ENCODE assay signal across 10 mouse cellular contexts in genomic region chr16:42275518-42276215, GRCm38 (mm10).
DNase-seq lines count a peak whose midpoint lies in the region; ATAC-seq and TF ChIP-seq lines count a peak whose summit lies in the region.
"Had no signal": no experiment of that assay in that cellular context is flagged by ENCODE, and none has a peak within 500 bp of the region (broad histone marks: within the 10 kb centered on the region; RNA-seq: fewer than 3 reads in every experiment).

No protein-coding gene starts in this region.

- no peaks in the 10 kb centered on the region for H3K36me3 ChIP-seq in embryonic facial prominence, embryonic 11.5 days (replicated peaks; ENCODE audit: control insufficient read depth, insufficient read depth, low read depth, low read length)
- H3K36me3 ChIP-seq in hindbrain, embryonic 12.5 days, result peaks cover 1% of the 10 kb centered on the region; the same call in 1 of the 2 replicates
- H3K36me3 ChIP-seq in midbrain, embryonic 15.5 days (replicated peaks), result no peaks in the 10 kb centered on the region
- H3K36me3 ChIP-seq in liver, embryonic 11.5 days (ENCODE audit: control insufficient read depth, insufficient read depth, low read length), result no peaks in the 10 kb centered on the region
- H3K36me3 ChIP-seq: heart, embryonic 15.5 days had no signal

- H3K9me3 ChIP-seq in embryonic facial prominence, embryonic 11.5 days (replicated peaks; ENCODE audit: control insufficient read depth, low read length), result no peaks in the 10 kb centered on the region
- H3K9me3 ChIP-seq in hindbrain, embryonic 12.5 days (replicated peaks), result no peaks in the 10 kb centered on the region
- H3K9me3 ChIP-seq in midbrain, embryonic 15.5 days, result no peaks in the 10 kb centered on the region
- H3K9me3 ChIP-seq in liver, embryonic 11.5 days (ENCODE audit: control insufficient read depth, low read length), result no peaks in the 10 kb centered on the region
- H3K9me3 ChIP-seq: heart, embryonic 15.5 days had no signal

- no peak overlapping the region for H3K9ac ChIP-seq in embryonic facial prominence, embryonic 11.5 days (replicated peaks; ENCODE audit: low read length)
- no peak overlapping the region for H3K9ac ChIP-seq in hindbrain, embryonic 12.5 days
- H3K9ac ChIP-seq in midbrain, embryonic 15.5 days, result no peak overlapping the region; the same call in 1 of the 2 replicates
- H3K9ac ChIP-seq in liver, embryonic 11.5 days (ENCODE audit: low read depth, low read length), result no peak overlapping the region
- H3K9ac ChIP-seq: heart, embryonic 15.5 days; liver, embryonic 14.5 days had no signal

- 71% methylated on average over 14 of the region's 14 CpGs for WGBS in embryonic facial prominence, embryonic 11.5 days
- 38% methylated on average over 14 of the region's 14 CpGs for WGBS in hindbrain, embryonic 12.5 days
- 18% methylated on average over 14 of the region's 14 CpGs for WGBS in midbrain, embryonic 15.5 days
- WGBS in liver, embryonic 11.5 days, result 55% methylated on average over 14 of the region's 14 CpGs

- no peak overlapping the region for H3K4me2 ChIP-seq in embryonic facial prominence, embryonic 11.5 days (ENCODE audit: low read depth, low read length)
- peak overlapping the region; percentile 34 for H3K4me2 ChIP-seq in hindbrain, embryonic 12.5 days (replicated peaks)
- peak overlapping the region; percentile 42 for H3K4me2 ChIP-seq in midbrain, embryonic 15.5 days
- no peak overlapping the region for H3K4me2 ChIP-seq in liver, embryonic 11.5 days
- H3K4me2 ChIP-seq: heart, embryonic 15.5 days had no signal

- no peaks in the 10 kb centered on the region for H3K4me1 ChIP-seq in embryonic facial prominence, embryonic 11.5 days (ENCODE audit: control insufficient read depth, insufficient read depth, low read length)
- H3K4me1 ChIP-seq in hindbrain, embryonic 12.5 days, result peaks cover 11% of the 10 kb centered on the region
- H3K4me1 ChIP-seq in midbrain, embryonic 15.5 days, result peaks cover 26% of the 10 kb centered on the region
- no peaks in the 10 kb centered on the region for H3K4me1 ChIP-seq in liver, embryonic 11.5 days (replicated peaks; ENCODE audit: control insufficient read depth, insufficient read depth, low read length)
- H3K4me1 ChIP-seq: heart, embryonic 15.5 days had no signal

- peak; percentile 73 for ATAC-seq in embryonic facial prominence, embryonic 11.5 days (replicated peaks; ENCODE audit: insufficient number of reproducible peaks, low FRiP score, low TSS enrichment, low read depth)
- ATAC-seq in hindbrain, embryonic 12.5 days (ENCODE audit: low FRiP score), result peak; percentile 84
- peak; percentile 84 for ATAC-seq in midbrain, embryonic 15.5 days (replicated peaks)
- ATAC-seq in liver, embryonic 11.5 days (replicated peaks; ENCODE audit: low FRiP score), result no peak

- TF ChIP-seq CTCF in layer of hippocampus, adult 2 months (conservative IDR thresholded peaks at IDR 0.05), result no peak

- H3K27me3 ChIP-seq in embryonic facial prominence, embryonic 11.5 days (ENCODE audit: control insufficient read depth, insufficient read depth, low read length), result no peaks in the 10 kb centered on the region
- H3K27me3 ChIP-seq in hindbrain, embryonic 12.5 days, result no peaks in the 10 kb centered on the region
- no peaks in the 10 kb centered on the region for H3K27me3 ChIP-seq in midbrain, embryonic 15.5 days (replicated peaks)
- H3K27me3 ChIP-seq in liver, embryonic 11.5 days (replicated peaks; ENCODE audit: control insufficient read depth, insufficient read depth, low read length), result no peaks in the 10 kb centered on the region
- H3K27me3 ChIP-seq: heart, embryonic 15.5 days had no signal

- H3K4me3 ChIP-seq in layer of hippocampus, adult 2 months, result peak overlapping the region; percentile 41
- H3K4me3 ChIP-seq in embryonic facial prominence, embryonic 11.5 days (ENCODE audit: low read depth, low read length), result no peak overlapping the region
- H3K4me3 ChIP-seq in hindbrain, embryonic 12.5 days, result no peak overlapping the region
- 0 out of 2 replicates have a peak overlapping the region, but pooled peaks have one; percentile 10 for H3K4me3 ChIP-seq in midbrain, embryonic 15.5 days
- H3K4me3 ChIP-seq in liver, embryonic 11.5 days (ENCODE audit: low read depth, low read length), result no peak overlapping the region
- H3K4me3 ChIP-seq: heart, embryonic 15.5 days had no signal

- H3K27ac ChIP-seq in layer of hippocampus, adult 2 months, result peak overlapping the region; percentile 52; the same call in 1 of the 2 replicates
- H3K27ac ChIP-seq in embryonic facial prominence, embryonic 11.5 days (replicated peaks; ENCODE audit: low read depth, low read length), result no peak overlapping the region
- H3K27ac ChIP-seq in hindbrain, embryonic 12.5 days, result peak overlapping the region; percentile 80
- H3K27ac ChIP-seq in midbrain, embryonic 15.5 days, result peak overlapping the region; percentile 86
- no peak overlapping the region for H3K27ac ChIP-seq in liver, embryonic 11.5 days (ENCODE audit: low read depth, low read length)
- H3K27ac ChIP-seq: heart, embryonic 15.5 days; liver, embryonic 14.5 days had no signal

- DNase-seq in layer of hippocampus, adult 2 months (ENCODE audit: low spot score in 2 of 2), result peak; percentile 21 to 23
- no peak for DNase-seq in layer of hippocampus, adult 9-10 months (ENCODE audit: low spot score)
- peak; percentile 3 for DNase-seq in embryonic facial prominence, embryonic 11.5 days (ENCODE audit: low spot score)
- DNase-seq in liver, embryonic 11.5 days (ENCODE audit: low spot score), result no peak
- DNase-seq in kidney, postnatal 25 days, result no peak
- DNase-seq in Muller cell, postnatal 12 days (ENCODE audit: inconsistent ontology term), result no peak

Comparison
In these comparisons a context has a peak if more than half of its experiments do, and no peak if none do; other contexts are left out.
1. DNase-seq: peak in layer of hippocampus, adult 2 months (2 of 2) and embryonic facial prominence, embryonic 11.5 days (single experiment); none in layer of hippocampus, adult 9-10 months (single experiment), liver, embryonic 11.5 days (single experiment), kidney, postnatal 25 days (0 of 2) and Muller cell, postnatal 12 days (single experiment).
2. H3K27ac ChIP-seq: peak in layer of hippocampus, adult 2 months (single experiment), hindbrain, embryonic 12.5 days (single experiment) and midbrain, embryonic 15.5 days (single experiment); none in embryonic facial prominence, embryonic 11.5 days (single experiment) and liver, embryonic 11.5 days (single experiment).
3. H3K4me3 ChIP-seq: peak in layer of hippocampus, adult 2 months (single experiment) and midbrain, embryonic 15.5 days (single experiment); none in embryonic facial prominence, embryonic 11.5 days (single experiment), hindbrain, embryonic 12.5 days (single experiment) and liver, embryonic 11.5 days (single experiment).
4. H3K4me2 ChIP-seq: peak in hindbrain, embryonic 12.5 days (single experiment) and midbrain, embryonic 15.5 days (single experiment); none in embryonic facial prominence, embryonic 11.5 days (single experiment) and liver, embryonic 11.5 days (single experiment).